Mouse (Mus musculus) embryonic stem cell, embryonic (primary cell): ENCODE data around the gene Uck1.

Source experiments
- CTCF ChIA-PET, 4 experiments: fragments of 300-600 bp in 2 of 4; fragments of 350-600 bp in 2 of 4; sonication (Branson Sonifier 250); formaldehyde crosslinking; loops; one replicate each; lab custom pipeline; 2022; ENCODE audit warnings: inconsistent platforms in 2 of 4; lab: Charles Lee
- POLR2A ChIA-PET, 4 experiments: fragments of 300-600 bp in 2 of 4; fragments of 350-600 bp in 2 of 4; sonication (Branson Sonifier 250); formaldehyde crosslinking; loops; one replicate each; lab custom pipeline; 2022; ENCODE audit warnings: antibody characterized with exemption in 4 of 4, inconsistent platforms in 1 of 4; lab: Charles Lee

Gene Uck1

DNA sequence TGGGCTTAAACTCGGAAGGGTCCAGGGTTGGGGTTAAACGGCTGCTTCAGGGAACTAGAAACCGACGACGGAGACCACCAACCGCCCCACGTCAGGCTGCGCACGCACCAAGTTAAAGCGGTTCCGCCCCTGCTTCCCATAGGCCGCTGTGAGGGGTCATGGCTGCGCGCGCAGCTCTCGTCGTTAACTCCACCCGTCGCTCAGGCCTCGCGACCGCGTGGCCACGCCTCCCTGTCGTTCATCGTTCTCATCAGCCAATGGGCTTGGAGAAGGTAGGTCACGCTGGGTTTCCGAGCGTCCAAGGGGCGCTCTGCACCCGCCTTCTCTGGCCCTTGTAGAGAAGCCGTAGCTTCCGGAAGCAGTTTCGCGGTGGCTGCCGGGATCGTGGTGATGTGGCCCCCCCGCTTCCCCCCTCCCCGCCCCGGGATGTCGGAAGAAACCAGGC, 28.0 kb upstream of the Uck1 start, which contains the start of gene Swi5:
Gene Swi5 (minus strand): TSS at position 153 of the 445 bp plus-strand sequence.
- POLR2A ChIA-PET, result interaction anchor here (0.5 to 2.2 kb wide), 79 partner anchors 8 to 834 kb away, joined by 3 to 14 read pairs (median 4); partner anchors contain the start of genes Uck1 (in 2 of the 4), 1110008P14Rik (in 1 of the 4), Abl1 (in 1 of the 4) and Fam78a (in 1 of the 4)
- CTCF ChIA-PET, result interaction anchor here (0.8 to 2.4 kb wide), 20 partner anchors 9 to 201 kb away, joined by 3 to 16 read pairs (median 4); no protein-coding TSS in a partner anchor

- CTCF ChIA-PET, result interaction anchor here (0.6 to 2.4 kb wide), 20 partner anchors 10 to 199 kb away, joined by 3 to 16 read pairs (median 5); no protein-coding TSS in a partner anchor
- POLR2A ChIA-PET, result interaction anchor here in 3 of 4 experiments (0.5 to 2.2 kb wide), 80 partner anchors 7 to 889 kb away, joined by 3 to 14 read pairs (median 4); partner anchors contain the start of genes Uck1 (in 2 of the 3), 1110008P14Rik (in 1 of the 3), Abl1 (in 1 of the 3) and Nup214 (in 1 of the 3)
Observed at GRCm38 (mm10) chr2:32287334-32287840, 27.4 kb upstream of the Uck1 start, which contains the start of gene Golga2. Golga2 (plus strand) TSS chr2:32287384.

DNA sequence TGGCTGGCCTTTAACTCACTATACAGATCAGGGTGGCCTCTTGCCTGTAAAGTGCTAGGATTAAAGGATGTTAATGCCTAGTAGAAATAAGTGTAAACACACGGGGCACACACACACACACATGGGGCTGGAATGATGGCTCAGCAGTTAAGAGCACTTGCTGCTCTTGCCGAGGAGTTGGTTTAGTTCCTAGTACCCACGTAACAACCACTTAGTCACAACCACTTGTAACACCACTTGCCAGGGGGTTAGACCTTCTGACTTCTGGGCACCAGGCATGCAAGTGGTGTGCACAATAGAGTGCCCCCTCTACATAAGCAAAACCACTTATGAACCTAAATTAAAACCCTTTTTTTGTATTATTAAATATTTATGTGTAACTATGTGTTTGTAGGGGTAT, 24.0 kb upstream of the Uck1 start:
- POLR2A ChIA-PET, result interaction anchor here in 2 of 4 experiments (1.3 to 2.2 kb wide), 4 partner anchors 21 to 146 kb away, joined by 3 to 6 read pairs (median 5); no protein-coding TSS in a partner anchor
- CTCF ChIA-PET, result interaction anchor here in 2 of 4 experiments (1.6 to 2.2 kb wide), 2 partner anchors 150 kb away, joined by 7 to 8 read pairs; no protein-coding TSS in a partner anchor

DNA sequence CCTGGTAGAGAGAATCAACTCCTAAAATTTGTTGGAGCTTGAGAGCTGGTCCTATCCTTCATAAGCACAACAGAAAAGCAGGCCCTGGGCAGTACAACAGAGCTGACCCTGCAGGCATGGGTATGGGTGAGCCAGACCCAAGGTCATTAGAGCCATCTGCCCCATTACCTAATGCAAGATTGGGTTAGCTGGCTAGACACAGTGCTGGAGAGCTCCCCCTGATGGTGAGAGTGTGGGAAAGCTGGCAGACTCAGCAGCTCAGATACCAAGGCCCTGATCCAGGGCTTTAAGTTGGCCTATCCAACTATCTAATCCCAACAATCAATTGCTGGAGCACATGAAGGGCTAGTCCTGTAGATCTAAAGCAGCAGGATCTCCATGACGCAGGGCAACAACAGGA, 22.8 kb upstream of the Uck1 start:
- ChIA-PET POLR2A (interaction anchor here (0.5 to 2.2 kb wide), 30 partner anchors 10 to 1297 kb away, joined by 3 to 9 read pairs (median 3); no protein-coding TSS in a partner anchor), CTCF (interaction anchor here (0.5 to 2.5 kb wide), 52 partner anchors 10 to 504 kb away, joined by 3 to 27 read pairs (median 4); partner anchors contain the start of genes 1110008P14Rik (in 1 of the 4), Dnm1 (in 1 of the 4), Slc25a25 (in 1 of the 4) and Uck1 (in 1 of the 4))

DNA sequence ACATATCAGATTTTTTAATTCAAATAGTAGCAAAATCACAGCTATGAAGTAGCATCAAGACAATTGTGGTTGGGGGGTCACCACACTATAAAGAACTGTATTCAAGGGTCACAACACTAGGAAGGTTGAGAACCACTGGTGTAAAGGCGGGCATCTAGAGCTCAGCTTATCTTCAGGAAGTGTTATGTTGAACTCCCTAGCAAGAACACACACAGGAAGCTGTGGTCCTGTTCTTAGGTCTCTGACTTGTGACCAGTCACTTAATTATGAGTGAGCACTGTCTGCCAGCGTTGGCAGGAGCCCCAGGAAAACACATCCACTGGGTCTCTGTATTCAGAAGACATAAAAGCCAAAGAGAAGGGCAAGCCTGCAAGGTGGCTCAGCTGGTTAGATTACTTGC, 22.3 kb upstream of the Uck1 start:
- POLR2A ChIA-PET, result interaction anchor here (0.6 to 2.2 kb wide), 28 partner anchors 9 to 273 kb away, joined by 3 to 9 read pairs (median 3); no protein-coding TSS in a partner anchor
- CTCF ChIA-PET, result interaction anchor here (0.5 to 2.5 kb wide), 46 partner anchors 9 to 223 kb away, joined by 3 to 27 read pairs (median 4); partner anchors contain the start of genes 1110008P14Rik (in 1 of the 4), Slc25a25 (in 1 of the 4) and Uck1 (in 1 of the 4)

- ChIA-PET CTCF (no interaction called here), POLR2A (interaction anchor here in 1 of 4 experiments (1.1 kb wide), 1 partner anchor 14 kb away, joined by 3 read pairs; no protein-coding TSS in a partner anchor)
Observed at GRCm38 (mm10) chr2:32275823-32276222, 15.9 kb upstream of the Uck1 start.

DNA sequence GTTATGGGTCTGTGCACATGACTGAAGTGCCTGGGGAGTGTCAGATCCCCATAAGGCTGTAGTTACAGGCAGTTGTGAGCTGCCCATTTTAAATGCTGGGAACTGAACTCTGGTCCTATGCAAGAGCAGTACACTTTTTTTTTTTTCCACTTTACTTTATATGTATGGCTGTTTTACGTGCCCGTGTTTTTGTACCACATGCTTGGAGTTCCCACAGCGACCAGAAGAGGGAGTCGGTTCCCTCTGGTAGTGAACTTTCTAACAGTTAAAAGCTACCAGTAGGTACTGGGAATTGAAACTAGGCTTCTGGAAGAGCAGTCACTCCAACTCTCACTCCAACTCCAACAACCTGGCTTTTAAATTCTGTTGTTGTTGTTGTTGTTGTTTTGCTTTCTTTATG, 676 bp upstream of the Uck1 start:
- ChIA-PET CTCF (interaction anchor here (0.6 to 2.1 kb wide), 45 partner anchors 8 to 1996 kb away, joined by 3 to 27 read pairs (median 4); partner anchors contain the start of genes 1110008P14Rik (in 1 of the 4), Ciz1 (in 1 of the 4), St6galnac4 (in 1 of the 4) and Swi5 (in 1 of the 4)), POLR2A (interaction anchor here (0.5 to 1.5 kb wide), 16 partner anchors 12 to 721 kb away, joined by 3 to 9 read pairs (median 3); partner anchors contain the start of genes Swi5 (in 2 of the 4), Golga2 (in 1 of the 4) and Slc2a8 (in 1 of the 4))

- POLR2A ChIA-PET, result interaction anchor here in 2 of 4 experiments (0.9 to 1.6 kb wide), 6 partner anchors 22 to 94 kb away, joined by 3 to 4 read pairs (median 4); partner anchors contain the start of gene Swi5 (in 2 of the 2)
- CTCF ChIA-PET, result interaction anchor here in 2 of 4 experiments (1.3 to 2.1 kb wide), 3 partner anchors 22 to 49 kb away, joined by 3 to 27 read pairs (median 4); no protein-coding TSS in a partner anchor
Observed at GRCm38 (mm10) chr2:32258887-32259533, 949 bp downstream of the Uck1 start.

GRCm38 (mm10) chr2:32256273-32256672, 3.7 kb downstream of the Uck1 start:
- CTCF ChIA-PET, result no interaction called here
- POLR2A ChIA-PET, result interaction anchor here in 1 of 4 experiments (0.6 kb wide), 1 partner anchor 78 kb away, joined by 3 read pairs; no protein-coding TSS in a partner anchor

DNA sequence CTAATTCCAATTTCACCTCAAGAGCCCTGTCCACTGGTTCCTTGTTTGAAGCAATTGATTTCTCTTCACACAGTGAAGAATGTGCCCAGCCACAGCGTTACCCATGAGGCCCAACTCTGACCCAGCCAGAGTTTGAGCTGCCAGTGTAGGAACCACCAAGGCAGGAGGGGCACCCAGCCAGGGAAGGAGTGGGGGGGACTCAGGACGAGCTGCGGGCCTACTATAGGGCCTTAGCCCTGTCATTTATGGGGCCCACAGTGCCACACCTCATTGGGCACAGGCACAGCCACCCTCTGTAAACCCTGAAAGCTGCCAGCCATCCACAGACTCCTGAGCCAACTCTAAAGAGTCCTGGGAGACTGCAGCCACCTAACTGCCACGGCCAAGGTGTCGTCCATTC, 5.4 kb downstream of the Uck1 start:
- ChIA-PET CTCF (interaction anchor here in 1 of 4 experiments (1.4 kb wide), 1 partner anchor 28 kb away, joined by 3 read pairs; no protein-coding TSS in a partner anchor), POLR2A (interaction anchor here (0.7 to 1.4 kb wide), 6 partner anchors 15 to 106 kb away, joined by 3 to 5 read pairs (median 3); no protein-coding TSS in a partner anchor)

DNA sequence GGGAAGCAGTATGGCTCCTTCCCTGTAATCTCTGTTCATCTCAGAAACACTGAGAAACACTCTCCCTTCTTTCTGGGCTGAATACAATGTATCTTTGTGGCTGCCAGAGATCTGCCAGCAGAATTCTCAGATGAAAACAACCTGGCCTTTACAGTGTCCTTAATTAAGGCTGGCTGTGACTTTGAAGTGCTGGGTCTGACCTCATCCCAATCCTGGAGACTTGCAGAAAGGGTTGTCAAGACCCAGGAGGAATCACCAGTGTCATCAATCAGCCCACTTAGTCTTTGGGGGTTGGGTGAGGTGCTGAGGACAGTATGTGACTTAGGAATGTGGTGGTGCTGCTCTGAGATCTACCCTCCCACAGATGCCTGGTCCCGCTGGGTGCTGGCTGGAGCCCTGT, 6.6 kb downstream of the Uck1 start:
- ChIA-PET CTCF (no interaction called here), POLR2A (interaction anchor here in 1 of 4 experiments (1.1 to 1.2 kb wide), 2 partner anchors 27 to 38 kb away, joined by 3 to 4 read pairs; no protein-coding TSS in a partner anchor)

GRCm38 (mm10) chr2:32252658-32253057, 7.3 kb downstream of the Uck1 start:
- POLR2A ChIA-PET, result interaction anchor here in 1 of 4 experiments (1.8 kb wide), 1 partner anchor 56 kb away, joined by 4 read pairs; no protein-coding TSS in a partner anchor
- CTCF ChIA-PET, result interaction anchor here in 1 of 4 experiments (1.8 kb wide), 1 partner anchor 8 kb away, joined by 7 read pairs; no protein-coding TSS in a partner anchor

- ChIA-PET CTCF (interaction anchor here in 2 of 4 experiments (1.5 to 1.8 kb wide), 2 partner anchors 9 to 56 kb away, joined by 3 to 7 read pairs; no protein-coding TSS in a partner anchor), POLR2A (interaction anchor here in 2 of 4 experiments (0.8 to 1.8 kb wide), 4 partner anchors 22 to 114 kb away, joined by 3 to 4 read pairs (median 3); no protein-coding TSS in a partner anchor)
Observed at GRCm38 (mm10) chr2:32251791-32252527, 8.0 kb downstream of the Uck1 start.

GRCm38 (mm10) chr2:32248377-32249361, 11.3 kb downstream of the Uck1 start:
- CTCF ChIA-PET, result interaction anchor here in 2 of 4 experiments (1.4 to 1.5 kb wide), 2 partner anchors 12 kb away, joined by 3 to 6 read pairs; partner anchors contain the start of gene Pomt1 (in 1 of the 2)
- POLR2A ChIA-PET, result interaction anchor here in 2 of 4 experiments (1.1 to 3.0 kb wide), 4 partner anchors 8 to 84 kb away, joined by 3 to 8 read pairs (median 4); no protein-coding TSS in a partner anchor

DNA sequence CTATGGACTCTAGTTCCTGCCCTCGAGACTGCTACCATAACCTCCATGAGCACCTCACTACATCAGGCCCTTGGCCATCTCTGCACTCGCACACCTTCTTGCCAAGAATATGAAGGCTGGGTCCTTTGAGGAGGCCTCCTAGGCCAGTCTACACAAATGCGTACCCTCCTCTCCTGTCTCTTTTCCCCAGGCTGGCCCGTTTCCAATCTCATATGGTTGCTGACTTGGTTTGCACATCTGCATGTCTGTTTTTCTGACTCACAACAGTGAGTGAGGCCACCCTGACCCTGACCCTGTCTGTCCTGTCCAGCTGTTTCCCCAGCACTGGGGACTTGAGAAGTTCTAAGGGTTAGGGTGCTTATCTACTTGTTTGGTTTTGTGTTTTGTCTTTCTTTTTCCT, 13.2 kb downstream of the Uck1 start:
- ChIA-PET CTCF (interaction anchor here in 2 of 4 experiments (0.6 to 1.5 kb wide), 2 partner anchors 9 to 324 kb away, joined by 3 to 9 read pairs; no protein-coding TSS in a partner anchor), POLR2A (interaction anchor here in 2 of 4 experiments (0.6 to 3.7 kb wide), 4 partner anchors 8 to 125 kb away, joined by 3 to 15 read pairs (median 4); partner anchors contain the start of gene Pomt1 (in 2 of the 2))
